Mouse (Mus musculus) midbrain, postnatal 0 days (tissue): ENCODE results near the gene Nqo2. TPM values are rescaled to one million over a fixed set of nuclear protein-coding genes. Genes with fewer than 3 reads are reported as not detected.

Experiments
- ATAC-seq: fragments of 200-750 bp; cut with Nextera tagmentation; 2 replicates; pipeline ENCODE4 v1.8.0; 2017; ENCODE audit warnings: moderate number of reproducible peaks, mild to moderate bottlenecking, moderate TSS enrichment, moderate library complexity; ENCODE audit not compliant: low FRiP score
- DNase-seq: peaks from one replicate; pipeline ENCODE4 v3.0.0-alpha.2; 2015; ENCODE audit warnings: low spot score
- H3K27ac ChIP-seq: fragments of 300-500 bp; sonication (generic); 2 replicates; pipeline ENCODE4 v1.5.1; 2014; ENCODE audit warnings: low read depth, mild to moderate bottlenecking, low read length, mixed read lengths
- H3K27me3 ChIP-seq: fragments of 300-500 bp; sonication (generic); 2 replicates; pipeline ENCODE4 v1.6.1; 2014; ENCODE audit warnings: low read length, control low read depth, mixed read lengths; ENCODE audit not compliant: insufficient read depth
- H3K36me3 ChIP-seq: fragments of 300-500 bp; sonication (generic); 2 replicates; pipeline ENCODE4 v1.6.1; 2014; ENCODE audit warnings: low read length, control low read depth, mixed read lengths; ENCODE audit not compliant: insufficient read depth
- H3K4me1 ChIP-seq: fragments of 300-500 bp; sonication (generic); 2 replicates; pipeline ENCODE4 v1.6.1; 2014; ENCODE audit warnings: mild to moderate bottlenecking, control low read depth, antibody characterized with exemption, low read length, mixed read lengths; ENCODE audit not compliant: insufficient read depth
- H3K4me2 ChIP-seq: fragments of 300-500 bp; sonication (generic); 2 replicates; pipeline ENCODE4 v1.6.1; 2014; ENCODE audit warnings: low read depth, mild to moderate bottlenecking, low read length, mixed read lengths; ENCODE audit not compliant: poor library complexity, severe bottlenecking
- H3K4me3 ChIP-seq: fragments of 300-500 bp; sonication (generic); 2 replicates; pipeline ENCODE4 v1.5.1; 2014; ENCODE audit warnings: low read depth, mild to moderate bottlenecking, low read length, moderate library complexity
- H3K9ac ChIP-seq: fragments of 300-500 bp; sonication (generic); replicated peaks from 2 replicates; pipeline ENCODE4 v1.6.1; 2014; ENCODE audit warnings: mild to moderate bottlenecking, low read length, moderate library complexity, mixed read lengths; ENCODE audit not compliant: poor library complexity, severe bottlenecking
- H3K9me3 ChIP-seq: fragments of 300-500 bp; sonication (generic); 2 replicates; pipeline ENCODE4 v1.6.1; 2016; ENCODE audit warnings: low read length, control low read depth
- CTCF ChIP-seq: IDR thresholded peaks from 2 replicates; pipeline ENCODE4 v1.5.1; 2016; ENCODE audit warnings: antibody characterized with exemption, mild to moderate bottlenecking
- WGBS: fragments of 180-500 bp; shearing (Covaris S2); extraction: QIAGEN DNeasy Blood & Tissue Kit; methylation state at CpG from one replicate; pipeline ENCODE4 v1.1.7; 2014; 5-methylcytosine and 5-hydroxymethylcytosine counted together
- polyA plus RNA-seq: library from polyadenylated mRNA; unstranded; fragments of >200 nt; fragmentation: Nextera tagmentation; extraction: Ambion mirVana; gene quantifications from 2 replicates; pipeline ENCODE4 v1.2.1, GENCODE M21; 2015
- total RNA-seq: library from RNA; depleted of rRNA; stranded (reverse); fragments of >200 nt; gene quantifications from 2 replicates; pipeline ENCODE4 v1.2.3, GENCODE M21; 2014

The Nqo2 gene
- total and polyA plus RNA-seq, 2 experiments from 2014 or later: 5.9 to 7.3 TPM

- Histone ChIP-seq H3K27ac (peak within 1 kb of the TSS; percentile 93), H3K4me2 (peak within 1 kb of the TSS; percentile 74), H3K9ac (peak within 1 kb of the TSS; percentile 93), H3K9me3 (no peaks in the 10 kb centered on the region), H3K36me3 (no peaks in the 10 kb centered on the region), H3K4me3 (peak within 1 kb of the TSS; percentile 98), H3K27me3 (no peaks in the 10 kb centered on the region), H3K4me1 (no peaks in the 10 kb centered on the region)
- under 1% methylated on average over 67 of the region's 92 CpGs for WGBS
- ATAC-seq: peak; percentile 95
- peak; percentile 92 for DNase-seq
- peak; percentile 71 for TF ChIP-seq CTCF
These were observed 37.8 kb downstream of the Nqo2 start, which contains the start of the genes Ripk1 and Serpinb6a for GRCm38 (mm10) chr13:34002058-34003006. TSS of gene Ripk1 (plus strand) at chr13:34002363. TSS of gene Serpinb6a (minus strand) at chr13:34002794.

- Histone ChIP-seq H3K9ac (peak overlapping the region; percentile 93), H3K4me3 (peak overlapping the region; percentile 98), H3K9me3 (no peaks in the 10 kb centered on the region), H3K4me1 (no peaks in the 10 kb centered on the region), H3K4me2 (peak overlapping the region; percentile 74), H3K27ac (peak overlapping the region; percentile 68; the same call in 1 of the 2 replicates), H3K27me3 (no peaks in the 10 kb centered on the region), H3K36me3 (no peaks in the 10 kb centered on the region)
- ATAC-seq (peak; percentile 28; the same call in 1 of the 2 replicates), DNase-seq (no peak)
- no peak; the same call in 1 of the 2 replicates for TF ChIP-seq CTCF
- 4% methylated on average over 5 of the region's 5 CpGs for WGBS
These were observed 38.6 kb downstream of the Nqo2 start for GRCm38 (mm10) chr13:34003058-34003457.

- no peak for TF ChIP-seq CTCF
- no peak overlapping the region for H3K27ac ChIP-seq
- H3K4me1 ChIP-seq: no peaks in the 10 kb centered on the region
- peaks cover 17% of the 10 kb centered on the region; the same call in 1 of the 2 replicates for H3K36me3 ChIP-seq
- no peak overlapping the region for H3K4me2 ChIP-seq
- no peak overlapping the region for H3K9ac ChIP-seq
- 87% methylated on average over 2 of the region's 2 CpGs for WGBS
- DNase-seq (no peak), ATAC-seq (no peak)
- H3K4me3 ChIP-seq: no peak overlapping the region
- H3K27me3 ChIP-seq: no peaks in the 10 kb centered on the region
- H3K9me3 ChIP-seq: no peaks in the 10 kb centered on the region
These were observed 42.7 kb downstream of the Nqo2 start for GRCm38 (mm10) chr13:34007234-34007633.

- WGBS: 80% methylated on average over 9 of the region's 9 CpGs
- Histone ChIP-seq H3K9me3 (no peaks in the 10 kb centered on the region), H3K4me1 (no peaks in the 10 kb centered on the region), H3K9ac (no peak overlapping the region), H3K4me3 (no peak overlapping the region), H3K27me3 (no peaks in the 10 kb centered on the region), H3K36me3 (peaks cover 35% of the 10 kb centered on the region; the same call in 1 of the 2 replicates), H3K27ac (no peak overlapping the region), H3K4me2 (no peak overlapping the region)
- ATAC-seq: no peak; the same call in 1 of the 2 replicates
- peak; percentile 69 for DNase-seq
- TF ChIP-seq CTCF: no peak
These were observed 52.6 kb downstream of the Nqo2 start for GRCm38 (mm10) chr13:34016927-34017569.

GRCm38 (mm10) chr13:34018521-34018920, 54.0 kb downstream of the Nqo2 start:
- WGBS: 85% methylated on average over 1 of the region's 1 CpGs

More at GRCm38 (mm10) chr13:34018521-34018920, 54.0 kb downstream of the Nqo2 start:
- Histone ChIP-seq H3K27ac (no peak overlapping the region), H3K27me3 (no peaks in the 10 kb centered on the region), H3K4me3 (no peak overlapping the region), H3K36me3 (peaks cover 36% of the 10 kb centered on the region; the same call in 1 of the 2 replicates), H3K9me3 (no peaks in the 10 kb centered on the region), H3K9ac (no peak overlapping the region), H3K4me1 (no peaks in the 10 kb centered on the region), H3K4me2 (no peak overlapping the region)
- DNase-seq: peak; percentile 24
- no peak for ATAC-seq
- no peak for TF ChIP-seq CTCF
